Mouse (Mus musculus) lung, postnatal 0 days (tissue): ENCODE measurements around the gene Fuca1. TPM values are rescaled to one million over a fixed set of nuclear protein-coding genes. Genes with fewer than 3 reads are reported as not detected.

Experiments used
- ATAC-seq: fragments of 200-750 bp; cut with Nextera tagmentation; 2 replicates; pipeline ENCODE4 v1.8.0; 2017; ENCODE audit warnings: moderate library complexity
- DNase-seq: peaks from one replicate; pipeline ENCODE4 v3.0.0-alpha.2; 2016; ENCODE audit warnings: low spot score
- H3K27ac ChIP-seq: fragments of 300-500 bp; sonication (generic); 2 replicates; pipeline ENCODE4 v1.5.1; 2014; ENCODE audit warnings: antibody characterized with exemption, mild to moderate bottlenecking, low read length, mixed read lengths
- H3K27me3 ChIP-seq: fragments of 300-500 bp; sonication (generic); replicated peaks from 2 replicates; pipeline ENCODE4 v1.6.1; 2014; ENCODE audit warnings: low read length, mixed read lengths; ENCODE audit not compliant: insufficient read depth
- H3K36me3 ChIP-seq: fragments of 300-500 bp; sonication (generic); 2 replicates; pipeline ENCODE4 v1.6.1; 2014; ENCODE audit warnings: low read length, mixed read lengths; ENCODE audit not compliant: insufficient read depth
- H3K4me1 ChIP-seq: fragments of 300-500 bp; sonication (generic); 2 replicates; pipeline ENCODE4 v1.6.1; 2014; ENCODE audit warnings: antibody characterized with exemption, low read depth, low read length, mixed read lengths; ENCODE audit not compliant: insufficient read depth
- H3K4me2 ChIP-seq: fragments of 300-500 bp; sonication (generic); replicated peaks from 2 replicates; pipeline ENCODE4 v1.6.1; 2014; ENCODE audit warnings: low read depth, mild to moderate bottlenecking, low read length, moderate library complexity, mixed read lengths
- H3K4me3 ChIP-seq: fragments of 300-500 bp; sonication (generic); 2 replicates; pipeline ENCODE4 v1.5.1; 2014; ENCODE audit warnings: low read depth, low read length
- H3K9ac ChIP-seq: fragments of 300-500 bp; sonication (generic); replicated peaks from 2 replicates; pipeline ENCODE4 v1.6.1; 2014; ENCODE audit warnings: low read depth, mild to moderate bottlenecking
- H3K9me3 ChIP-seq: fragments of 300-500 bp; sonication (generic); 2 replicates; pipeline ENCODE4 v1.6.1; 2016; ENCODE audit warnings: low read length, mixed read lengths
- CTCF ChIP-seq: IDR thresholded peaks from 2 replicates; pipeline ENCODE4 v1.5.1; 2016; ENCODE audit warnings: antibody characterized with exemption, mild to moderate bottlenecking
- EP300 ChIP-seq: IDR thresholded peaks from 2 replicates; pipeline ENCODE4 v1.6.1; 2016; ENCODE audit warnings: antibody characterized with exemption, mild to moderate bottlenecking, control low read depth
- WGBS: fragments of 180-500 bp; shearing (Covaris S2); extraction: QIAGEN DNeasy Blood & Tissue Kit; methylation state at CpG from one replicate; pipeline ENCODE4 v1.1.7; 2014; 5-methylcytosine and 5-hydroxymethylcytosine counted together
- polyA plus RNA-seq: library from polyadenylated mRNA; unstranded; fragments of >200 nt; fragmentation: Nextera tagmentation; extraction: Ambion mirVana; gene quantifications from 2 replicates; pipeline ENCODE4 v1.2.1, GENCODE M21; 2015

The Fuca1 gene
- polyA plus RNA-seq, result 107 and 131 TPM in 2 replicates

GRCm38 (mm10) chr4:135920304-135921241 is at the start of gene Fuca1:
Fuca1 (plus strand) TSS chr4:135920735.
- DNase-seq (peak; percentile 98), ATAC-seq (peak; percentile 96)
- H3K4me1 ChIP-seq, result peaks cover 4% of the 10 kb centered on the region; the same call in 1 of the 2 replicates
- no peaks in the 10 kb centered on the region for H3K27me3 ChIP-seq
- H3K4me2 ChIP-seq, result peak within 1 kb of the TSS; percentile 93
- no peaks in the 10 kb centered on the region for H3K9me3 ChIP-seq
- H3K36me3 ChIP-seq, result 0 out of 2 replicates have a peak, but pooled peaks cover 3% of the 10 kb centered on the region
- H3K9ac ChIP-seq, result peak within 1 kb of the TSS; percentile 59
- H3K27ac ChIP-seq, result peak within 1 kb of the TSS; percentile 63
- TF ChIP-seq CTCF (peak; percentile 76), EP300 (peak; percentile 29; the same call in 1 of the 2 replicates)
- peak within 1 kb of the TSS; percentile 80 for H3K4me3 ChIP-seq
- 1% methylated on average over 59 of the region's 60 CpGs for WGBS

GRCm38 (mm10) chr4:135872015-135872414 is 48.5 kb upstream of the Fuca1 start:
- no peak for DNase-seq
- no peak for TF ChIP-seq EP300
- TF ChIP-seq CTCF, result no peak
- H3K36me3 ChIP-seq, result no peaks in the 10 kb centered on the region; the same call in 1 of the 2 replicates
- H3K4me2 ChIP-seq, result peak overlapping the region; percentile 81
- ATAC-seq, result no peak
- no peak overlapping the region for H3K27ac ChIP-seq
- peak overlapping the region; percentile 80 for H3K4me3 ChIP-seq
- peaks cover 32% of the 10 kb centered on the region for H3K4me1 ChIP-seq
- WGBS, result 11% methylated on average over 3 of the region's 3 CpGs
- H3K9ac ChIP-seq, result peak overlapping the region; percentile 88; the same call in 1 of the 2 replicates
- no peaks in the 10 kb centered on the region for H3K9me3 ChIP-seq
- no peaks in the 10 kb centered on the region for H3K27me3 ChIP-seq

- peak overlapping the region; percentile 100 for H3K27ac ChIP-seq
- H3K9ac ChIP-seq, result peak overlapping the region; percentile 88
- no peaks in the 10 kb centered on the region; the same call in 1 of the 2 replicates for H3K36me3 ChIP-seq
- H3K27me3 ChIP-seq, result no peaks in the 10 kb centered on the region
- H3K9me3 ChIP-seq, result no peaks in the 10 kb centered on the region
- H3K4me1 ChIP-seq, result peaks cover 32% of the 10 kb centered on the region
- no peak for DNase-seq
- peak overlapping the region; percentile 80 for H3K4me3 ChIP-seq
- peak overlapping the region; percentile 81 for H3K4me2 ChIP-seq
- TF ChIP-seq CTCF (no peak), EP300 (no peak)
- ATAC-seq, result no peak
- WGBS, result 4% methylated on average over 17 of the region's 17 CpGs
These were observed 47.7 kb upstream of the Fuca1 start for GRCm38 (mm10) chr4:135872589-135873391.

GRCm38 (mm10) chr4:135873526-135874202 is 46.9 kb upstream of the Fuca1 start, which contains the start of gene Pnrc2:
Pnrc2 (minus strand) TSS chr4:135873850.
- Histone ChIP-seq H3K27me3 (no peaks in the 10 kb centered on the region), H3K36me3 (no peaks in the 10 kb centered on the region; the same call in 1 of the 2 replicates), H3K9ac (peak within 1 kb of the TSS; percentile 88), H3K27ac (peak within 1 kb of the TSS; percentile 100), H3K9me3 (no peaks in the 10 kb centered on the region), H3K4me1 (peaks cover 32% of the 10 kb centered on the region), H3K4me2 (peak within 1 kb of the TSS; percentile 81), H3K4me3 (peak within 1 kb of the TSS; percentile 80)
- TF ChIP-seq CTCF, result 0 out of 2 replicates have a peak, but pooled peaks have one; percentile 15
- TF ChIP-seq EP300, result peak; percentile 23
- DNase-seq (peak; percentile 97), ATAC-seq (peak; percentile 94)
- WGBS, result under 1% methylated on average over 51 of the region's 60 CpGs

GRCm38 (mm10) chr4:135874564-135875535 is 45.7 kb upstream of the Fuca1 start:
- DNase-seq, result no peak
- Histone ChIP-seq H3K9ac (no peak overlapping the region), H3K9me3 (no peaks in the 10 kb centered on the region), H3K36me3 (no peaks in the 10 kb centered on the region; the same call in 1 of the 2 replicates), H3K27ac (peak overlapping the region; percentile 100), H3K4me3 (0 out of 2 replicates have a peak overlapping the region, but pooled peaks have one; percentile 80), H3K4me2 (0 out of 2 replicates have a peak overlapping the region, but pooled peaks have one; percentile 81), H3K4me1 (peaks cover 32% of the 10 kb centered on the region), H3K27me3 (no peaks in the 10 kb centered on the region)
- TF ChIP-seq EP300 (no peak), CTCF (peak; percentile 20; the same call in 1 of the 2 replicates)
- 63% methylated on average over 10 of the region's 10 CpGs for WGBS
- no peak for ATAC-seq
